Mouse (Mus musculus) E14TG2a.4 (cell line): ENCODE results near the gene C87414.
"Not testable (repeated sequence)": the region's sequence is repeated elsewhere in the genome, so short reads cannot be mapped to it uniquely, and the experiment has no call there.

Experiments used
- H3K27me3 ChIP-seq: 2 replicates; pipeline ENCODE4 v1.6.1; 2014; ENCODE audit warnings: low read length, control low read depth; ENCODE audit not compliant: insufficient read depth
- H3K36me3 ChIP-seq: 2 replicates; pipeline ENCODE4 v1.6.1; 2014; ENCODE audit warnings: low read length, control low read depth; ENCODE audit not compliant: insufficient read depth
- H3K4me1 ChIP-seq: replicated peaks from 2 replicates; pipeline ENCODE4 v1.6.1; 2014; ENCODE audit warnings: low read depth, low read length, control low read depth
- H3K4me3 ChIP-seq: replicated peaks from 2 replicates; pipeline ENCODE4 v1.5.1; 2014; ENCODE audit warnings: mild to moderate bottlenecking, low read length
- H3K9me3 ChIP-seq: 2 replicates; pipeline ENCODE4 v1.6.1; 2014; ENCODE audit warnings: low read length, control low read depth

C87414 gene

DNA sequence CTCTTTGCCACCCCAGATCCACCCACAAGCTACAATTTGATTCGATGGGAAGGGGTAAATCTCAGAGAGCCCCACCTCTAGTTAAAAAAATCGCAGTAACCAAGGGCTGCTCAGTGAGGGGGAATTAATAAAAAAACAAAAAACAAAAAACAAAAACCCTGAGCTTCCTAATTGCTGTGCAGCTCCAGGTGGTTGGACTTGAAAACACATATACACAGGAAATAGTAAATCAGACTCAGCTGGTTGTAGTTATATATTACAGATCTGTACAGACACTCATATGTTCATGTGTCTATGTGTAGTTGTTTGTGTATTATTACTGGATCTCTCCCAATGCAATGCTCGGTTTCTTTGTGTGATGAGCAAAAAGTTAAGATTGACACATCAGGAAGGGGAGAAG, at the start of gene C87414:
Gene C87414, minus strand, starts transcription at position 101 of the 400 bp plus-strand sequence.
- not testable (repeated sequence) for H3K4me3 ChIP-seq, H3K4me1 ChIP-seq, H3K36me3 ChIP-seq, H3K27me3 ChIP-seq, H3K9me3 ChIP-seq

DNA sequence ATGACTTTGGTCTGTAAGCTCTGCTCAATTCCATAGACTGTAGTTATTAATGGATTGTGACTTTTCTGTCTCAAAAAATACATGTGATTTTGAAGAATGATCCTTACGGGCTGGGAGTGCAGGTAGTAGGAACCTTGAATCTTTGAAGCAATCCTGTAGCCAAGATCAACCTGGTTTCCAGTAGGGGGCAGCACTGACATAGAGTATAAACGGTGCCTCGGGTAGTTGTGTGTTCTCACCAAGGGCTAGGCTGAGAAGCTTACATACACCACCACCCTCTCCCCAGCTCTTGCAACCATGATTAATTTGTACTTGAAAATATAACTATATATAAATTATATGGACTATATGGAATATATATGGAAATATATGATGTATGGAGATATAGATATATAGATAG, 13.3 kb upstream of the C87414 start:
- not testable (repeated sequence) for H3K27me3 ChIP-seq, H3K4me3 ChIP-seq, H3K4me1 ChIP-seq, H3K36me3 ChIP-seq, H3K9me3 ChIP-seq
